Mouse (Mus musculus) inflammation-experienced regulatory T-cells, adult 6 months (primary cell): ENCODE measurements at regions not wholly inside any gene's neighbourhood (a gene's known extent, or its start where the extent isn't known, plus 50 kb on each side); places are given as distances from the start of the nearest gene placed in this dataset.
"Not testable (repeated sequence)": the region's sequence is repeated elsewhere in the genome, so short reads cannot be mapped to it uniquely, and the experiment has no call there.

ENCODE experiments used
- ATAC-seq: one replicate; pipeline ENCODE4 v1.8.0; 2017

DNA sequence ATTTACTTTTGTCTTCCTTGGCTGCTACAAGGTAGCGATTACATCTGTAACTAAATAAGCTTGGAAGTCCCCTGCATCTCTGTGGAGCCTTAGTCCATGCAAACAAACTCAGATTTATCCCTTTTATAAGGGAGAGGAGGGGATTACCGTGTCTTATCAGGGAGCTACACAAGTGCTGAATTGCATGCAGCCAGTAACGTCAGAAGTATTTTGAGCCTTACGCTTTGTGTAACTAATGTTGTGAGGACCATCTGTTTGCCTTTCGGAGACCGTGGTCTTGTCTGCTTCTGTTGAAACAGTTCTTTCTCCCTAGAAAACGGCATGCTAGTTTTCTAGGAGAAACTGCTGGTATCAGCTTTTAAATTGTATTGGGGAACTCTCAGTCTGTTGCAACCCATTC is 58.0 kb upstream of the Dmrta1 start:
- no peak for ATAC-seq

DNA sequence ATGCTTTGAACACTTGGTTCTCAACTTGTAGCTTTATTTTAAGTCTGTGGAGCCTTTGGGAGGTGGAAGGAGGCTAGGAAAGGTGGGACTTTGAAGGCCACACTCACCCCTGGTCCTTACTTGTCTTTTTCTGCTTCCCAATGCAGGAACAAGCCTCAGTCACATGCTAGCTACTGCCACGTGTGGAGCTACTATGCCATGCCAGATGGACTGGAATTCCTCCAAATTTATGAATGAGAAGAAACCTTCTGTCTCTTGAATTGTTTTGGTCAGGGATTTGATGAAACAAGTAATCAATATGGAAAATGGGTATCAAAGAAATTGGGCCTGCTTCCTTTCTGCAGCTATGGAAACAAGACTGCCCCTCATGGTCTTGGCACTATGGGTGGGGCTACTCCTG is 74.5 kb upstream of the Dmrta1 start:
- ATAC-seq = no peak

DNA sequence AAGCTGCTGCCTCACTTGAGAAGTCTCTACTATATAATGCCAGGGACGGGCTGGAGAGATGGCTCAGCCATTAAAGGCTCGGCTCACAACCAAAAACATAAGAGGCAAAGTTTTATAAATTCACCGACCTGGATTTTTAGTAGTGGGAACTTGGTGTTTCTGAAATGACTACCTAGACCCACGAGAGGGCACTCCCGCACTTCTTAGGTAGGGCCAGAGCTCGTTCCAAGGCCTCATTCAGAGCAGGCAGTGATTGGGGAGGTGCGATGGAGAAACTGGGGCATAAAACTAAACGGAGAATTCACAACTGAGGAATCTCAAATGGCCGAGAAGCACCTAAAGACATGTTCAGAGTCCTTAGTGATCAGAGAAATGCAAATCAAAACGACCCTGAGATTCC is 103.7 kb upstream of the Dmrta1 start:
- ATAC-seq = no peak

DNA sequence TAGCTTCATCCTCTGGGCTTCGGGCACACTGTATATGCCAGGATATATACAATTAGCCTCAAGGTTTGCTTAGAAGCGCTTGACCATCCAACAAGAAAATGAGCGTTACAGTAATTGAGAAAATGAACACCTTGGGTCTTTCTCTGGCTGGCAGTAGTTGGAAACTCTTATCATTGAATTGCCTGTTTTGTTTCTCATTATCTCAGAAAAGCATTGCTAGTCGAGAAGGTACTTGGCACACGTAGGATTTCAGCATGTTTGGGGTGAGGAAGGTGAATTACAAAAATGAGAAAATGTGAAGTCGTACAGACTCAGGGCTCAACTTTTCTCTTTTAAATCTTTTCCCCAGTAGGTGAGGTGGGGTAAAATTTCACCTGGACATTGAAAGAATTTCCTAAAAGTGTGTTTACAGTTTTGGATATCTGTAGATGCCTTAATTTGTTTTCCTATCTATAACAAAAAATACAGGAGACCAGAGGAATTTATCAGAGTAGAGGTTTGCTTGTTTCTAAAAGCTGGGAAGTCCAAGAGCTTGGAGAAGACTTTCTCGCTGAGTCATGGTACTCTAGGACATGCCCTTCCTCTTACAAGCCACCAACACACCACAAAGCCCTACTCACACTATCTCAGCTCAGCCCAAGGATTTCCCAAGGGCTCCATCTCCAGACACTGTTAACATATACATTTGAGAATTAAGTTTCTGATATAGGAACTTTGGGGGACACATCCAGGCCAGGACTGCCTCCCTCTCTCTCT is 124.3 kb upstream of the Dmrta1 start:
- ATAC-seq = no peak

DNA sequence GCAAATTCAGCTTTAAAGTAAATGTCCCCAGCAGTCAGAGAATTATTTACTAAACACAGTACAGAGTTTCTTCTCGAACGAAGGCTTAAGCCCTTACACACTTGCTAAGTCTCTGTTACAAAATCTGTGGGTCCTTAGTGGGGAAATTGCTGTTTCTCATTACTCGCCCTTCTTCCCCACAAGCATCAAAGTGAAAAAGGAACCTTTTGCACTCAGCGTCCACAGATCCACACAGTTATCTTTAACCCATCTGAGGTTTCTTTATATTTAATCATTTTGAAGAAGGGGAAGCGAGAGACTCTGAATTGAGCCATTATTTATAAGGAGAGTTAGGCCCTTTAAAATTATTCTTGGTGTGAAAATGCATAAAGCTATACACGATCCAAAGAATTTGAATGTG is 126.7 kb upstream of the Dmrta1 start:
- ATAC-seq = no peak

DNA sequence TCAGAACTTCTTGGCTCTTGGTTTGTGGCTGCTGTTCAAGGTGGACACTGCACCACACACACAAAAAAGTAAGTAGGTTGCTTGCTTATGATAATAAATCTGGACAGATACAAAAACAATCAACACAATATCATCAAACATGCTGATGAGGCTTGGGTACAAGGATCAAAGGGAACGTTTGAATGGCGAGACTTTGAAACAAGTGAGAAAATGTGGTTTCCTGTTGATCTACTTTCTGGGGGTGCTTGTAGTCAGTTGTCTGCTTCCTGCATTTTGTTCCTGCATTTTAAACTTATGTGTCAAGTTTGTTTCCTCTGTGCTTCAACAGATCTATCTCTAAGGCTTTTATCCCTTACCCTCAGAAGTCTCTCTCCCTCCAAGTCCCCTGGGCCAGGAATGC is 128.7 kb upstream of the Dmrta1 start:
- peak; percentile 94 for ATAC-seq

DNA sequence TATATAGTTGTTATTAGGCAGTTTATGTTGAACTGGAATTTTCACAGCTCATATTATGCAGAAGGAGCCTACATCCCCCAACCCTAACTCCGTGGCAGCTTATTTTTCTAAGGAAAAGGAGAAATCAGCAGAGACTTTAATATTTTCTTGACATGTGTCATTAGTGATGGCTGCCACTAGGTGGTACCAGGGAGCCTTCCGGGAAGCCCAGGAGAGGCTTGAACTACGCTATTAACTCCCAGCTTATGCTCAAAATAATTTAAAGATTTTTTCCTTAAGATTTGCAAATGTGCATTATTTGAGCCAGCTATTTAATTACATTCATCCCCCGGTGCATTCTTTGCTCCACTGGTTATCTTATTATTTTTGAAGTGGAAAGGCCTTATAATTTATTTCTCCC is 146.8 kb upstream of the Dmrta1 start:
- ATAC-seq = peak; percentile 74

DNA sequence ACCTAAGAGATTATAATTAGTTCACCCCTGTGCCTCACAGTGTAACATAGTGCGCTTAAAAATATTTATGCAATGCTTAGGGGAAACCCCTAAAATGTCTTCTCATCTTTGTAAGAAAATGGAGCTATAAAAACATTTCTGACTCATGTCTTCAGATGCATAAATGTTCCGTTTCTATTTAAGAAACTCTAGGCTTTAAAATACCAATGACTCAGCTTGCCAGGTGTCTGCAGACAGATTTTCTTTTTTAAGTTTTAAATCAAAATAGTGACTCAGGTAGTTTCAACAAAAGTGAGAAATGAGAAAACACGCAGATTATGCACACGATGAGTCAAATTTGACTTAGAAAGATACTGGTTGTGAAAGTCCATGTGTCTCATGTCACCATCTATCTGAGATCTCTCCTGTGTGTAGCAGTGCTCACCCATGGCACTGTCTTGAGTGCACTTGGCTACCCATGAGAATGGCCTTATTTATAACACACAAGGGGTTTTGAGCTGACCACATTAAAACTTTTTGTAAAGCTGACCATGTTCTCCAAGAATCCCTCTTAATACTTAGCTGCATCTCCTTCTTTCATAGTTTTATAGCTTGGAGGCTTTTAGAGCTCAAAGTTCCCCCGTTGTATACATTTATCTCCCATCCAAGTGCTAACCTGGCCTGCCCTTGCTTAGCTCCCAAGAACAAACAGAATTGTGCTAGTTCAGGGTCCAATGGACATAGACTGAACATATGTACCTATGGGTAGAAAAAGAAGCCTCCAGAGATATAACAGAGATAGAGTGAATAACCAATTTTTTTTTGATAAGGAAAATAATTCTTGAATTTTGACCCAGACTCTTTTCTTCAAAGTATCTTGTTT is 149.0 kb upstream of the Dmrta1 start:
- peak; percentile 76 for ATAC-seq

DNA sequence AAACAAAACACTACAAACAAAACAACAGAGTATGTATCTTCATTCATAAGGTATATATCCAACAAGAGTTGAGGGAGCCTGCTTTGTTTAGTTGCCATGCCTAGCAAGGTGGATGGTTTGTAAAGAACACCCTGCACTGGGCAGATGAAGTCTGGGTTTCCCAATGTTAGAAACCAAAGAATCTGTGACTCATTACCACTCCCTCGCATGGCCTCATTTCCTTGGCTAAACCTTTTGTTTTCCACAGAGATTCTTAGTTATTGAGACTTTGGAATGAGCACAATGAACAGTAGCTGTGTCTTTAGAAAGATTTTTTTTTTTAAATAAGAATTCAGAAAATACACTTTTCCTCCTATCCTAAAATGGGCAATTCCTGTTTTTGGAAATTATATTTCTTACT is 151.3 kb upstream of the Dmrta1 start:
- no peak for ATAC-seq

DNA sequence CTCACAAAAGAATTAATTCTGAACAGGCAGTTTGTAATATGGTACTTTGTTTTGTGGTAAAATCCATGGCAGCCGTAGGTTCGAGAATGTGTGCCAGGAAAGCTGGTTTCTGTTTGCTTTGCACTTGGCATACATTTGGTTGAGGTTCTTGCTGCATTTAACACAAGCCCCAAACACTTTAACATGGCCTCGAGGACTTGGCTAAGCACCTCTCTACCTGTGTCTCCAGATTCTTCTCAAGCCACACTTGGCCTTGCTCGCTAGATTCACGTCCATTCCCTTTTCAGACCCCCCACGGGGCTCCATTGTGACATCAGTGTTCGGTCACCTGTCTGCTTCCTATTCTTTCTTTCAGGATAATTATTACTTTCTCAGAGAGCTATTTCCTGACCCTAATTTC is 151.9 kb upstream of the Dmrta1 start:
- no peak for ATAC-seq

DNA sequence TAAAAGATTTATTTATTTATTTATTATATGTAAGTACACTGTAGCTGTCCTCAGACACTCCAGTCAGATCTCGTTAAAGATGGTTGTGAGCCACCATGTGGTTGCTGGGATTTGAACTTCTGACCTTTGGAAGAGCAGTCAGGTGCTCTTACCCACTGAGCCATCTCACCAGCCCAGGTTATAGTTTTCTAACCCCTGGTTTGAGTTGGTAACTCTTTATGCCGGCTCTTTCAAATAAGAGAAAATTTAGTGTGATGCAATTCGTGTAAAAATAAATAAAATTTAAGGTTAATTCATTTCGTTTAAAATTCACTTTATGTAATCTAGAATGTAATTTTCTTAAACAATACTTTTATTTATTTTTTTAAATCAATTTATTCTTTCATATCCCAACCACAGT is 153.7 kb upstream of the Dmrta1 start:
- not testable (repeated sequence) for ATAC-seq

DNA sequence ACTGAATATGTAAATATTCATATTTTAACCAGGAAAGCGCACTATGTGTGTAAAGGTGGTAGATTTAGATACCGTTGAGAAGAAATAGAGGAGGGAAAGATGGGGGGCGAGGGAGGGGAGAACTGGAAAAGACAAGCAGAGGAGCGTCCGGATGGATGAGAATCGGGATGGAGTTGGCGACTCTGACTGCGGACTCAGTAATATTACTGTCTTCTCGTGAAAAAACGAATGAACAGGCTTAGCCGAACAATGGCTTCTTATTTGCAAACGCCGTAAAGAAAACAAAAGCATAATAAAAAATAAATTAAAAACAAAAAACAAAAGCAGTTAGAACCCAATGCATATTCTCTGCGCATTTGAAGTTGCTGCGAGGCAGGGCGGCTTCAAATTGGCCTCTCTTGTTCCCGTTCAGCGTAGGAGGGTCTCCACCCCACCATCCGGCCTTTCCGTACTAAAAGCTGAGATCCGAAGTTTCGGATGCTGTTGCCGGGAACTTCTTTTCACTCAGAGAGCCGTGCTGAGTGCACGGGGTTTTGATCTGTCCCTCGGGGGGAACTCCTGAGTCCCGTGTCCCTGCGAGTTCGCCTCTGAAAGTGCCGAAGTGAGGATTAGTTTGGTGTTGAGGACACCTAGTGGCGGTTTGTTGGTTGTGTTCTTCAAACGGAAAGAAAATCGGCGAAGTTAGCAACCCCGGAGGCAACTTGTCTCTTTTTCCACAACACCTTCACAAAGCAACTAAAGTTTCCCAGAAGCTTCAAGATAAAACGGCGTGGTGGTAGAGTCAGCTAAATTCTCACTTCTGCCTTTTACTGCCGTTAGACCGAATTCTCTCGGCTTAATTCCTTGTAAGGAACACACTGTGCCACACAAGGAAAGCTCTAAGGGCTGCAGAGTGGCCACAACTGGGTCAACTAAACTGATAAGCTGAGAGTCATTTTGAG is 154.7 kb upstream of the Dmrta1 start:
- ATAC-seq = peak; percentile 93

DNA sequence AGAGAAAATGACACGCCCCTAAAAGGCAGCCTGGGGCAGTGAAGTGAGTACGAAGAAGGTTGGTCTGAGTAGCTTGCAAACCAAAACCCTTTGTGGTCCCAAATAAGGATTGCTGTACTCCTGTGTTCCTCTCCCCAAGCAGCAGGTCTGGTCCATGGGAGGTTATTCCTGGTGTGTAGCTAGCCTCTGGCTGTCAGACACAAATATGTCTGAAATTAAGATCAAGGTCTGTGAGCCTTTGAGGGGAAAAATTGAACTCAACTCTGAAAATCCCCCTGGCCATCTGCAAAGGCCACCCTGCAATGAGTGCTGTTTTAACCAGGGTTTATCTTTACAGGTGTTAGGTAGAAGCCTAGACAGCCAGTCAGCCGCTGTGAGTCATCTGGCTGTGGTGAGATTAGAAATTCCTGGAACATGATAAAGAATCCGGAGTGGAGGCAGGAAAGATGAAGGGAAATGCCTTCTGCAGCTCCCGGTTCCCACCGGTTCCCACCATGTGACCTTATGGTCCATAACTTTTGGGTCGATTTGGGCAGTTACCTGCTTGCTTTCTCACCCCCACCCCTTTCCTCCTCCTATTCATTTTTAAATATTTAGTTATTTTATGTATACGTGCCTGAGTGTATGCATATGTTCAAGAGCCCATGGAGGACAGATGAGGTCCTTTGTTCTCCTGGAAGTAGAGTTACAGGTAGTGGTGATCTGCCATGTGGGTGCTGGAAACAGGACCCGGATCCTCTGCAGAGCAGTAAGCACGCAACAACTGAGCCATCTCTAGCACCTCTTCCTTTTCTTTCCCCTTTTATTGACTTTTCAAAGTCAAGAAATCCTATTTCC is 155.6 kb upstream of the Dmrta1 start:
- no peak for ATAC-seq

DNA sequence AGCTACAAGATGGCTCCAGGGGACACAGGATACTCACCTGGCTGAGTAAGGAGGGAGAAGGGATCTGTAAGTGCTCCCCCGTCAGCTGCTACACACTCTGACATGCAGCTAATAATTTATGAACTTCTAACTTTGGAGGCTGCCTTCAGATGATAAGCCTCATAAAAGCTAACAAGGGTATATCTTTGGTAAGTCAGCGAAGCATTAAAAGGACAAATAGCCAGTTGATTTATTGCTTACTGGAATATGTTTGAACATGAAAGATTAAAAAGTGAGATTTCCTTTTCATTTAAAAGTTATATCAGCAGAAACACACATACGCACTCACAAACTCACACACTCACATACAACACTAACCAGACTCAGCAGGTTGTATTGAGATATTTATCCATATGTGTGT is 161.2 kb upstream of the Dmrta1 start:
- no peak for ATAC-seq

DNA sequence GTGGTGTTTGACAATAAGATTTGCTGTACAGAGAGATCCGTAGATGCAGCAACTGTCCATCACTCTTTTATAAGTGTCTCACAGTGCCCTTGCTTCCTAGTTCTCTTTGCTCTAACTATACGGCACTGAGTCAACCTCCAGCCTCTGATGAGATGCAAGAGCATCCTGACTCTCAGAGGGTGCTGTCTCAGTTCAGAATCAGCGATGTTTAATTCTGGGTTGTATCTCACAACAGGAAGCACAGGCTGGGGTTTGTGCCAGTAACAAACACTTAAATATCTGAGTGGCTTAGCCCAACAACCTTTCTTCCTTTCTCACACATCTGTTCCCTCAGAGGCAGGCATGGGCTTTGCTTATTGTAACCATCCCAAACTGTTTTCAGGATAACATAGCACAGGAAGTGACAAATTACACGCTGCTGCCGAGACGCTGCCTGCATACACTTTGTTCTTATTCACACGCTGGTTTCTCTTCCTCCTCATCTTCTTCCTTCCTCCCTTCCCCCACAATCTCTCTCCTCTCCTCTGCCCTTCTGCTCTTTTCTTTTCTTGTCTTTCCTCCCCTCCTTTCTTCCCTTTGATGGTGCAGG is 163.3 kb upstream of the Dmrta1 start:
- ATAC-seq = peak; percentile 66

DNA sequence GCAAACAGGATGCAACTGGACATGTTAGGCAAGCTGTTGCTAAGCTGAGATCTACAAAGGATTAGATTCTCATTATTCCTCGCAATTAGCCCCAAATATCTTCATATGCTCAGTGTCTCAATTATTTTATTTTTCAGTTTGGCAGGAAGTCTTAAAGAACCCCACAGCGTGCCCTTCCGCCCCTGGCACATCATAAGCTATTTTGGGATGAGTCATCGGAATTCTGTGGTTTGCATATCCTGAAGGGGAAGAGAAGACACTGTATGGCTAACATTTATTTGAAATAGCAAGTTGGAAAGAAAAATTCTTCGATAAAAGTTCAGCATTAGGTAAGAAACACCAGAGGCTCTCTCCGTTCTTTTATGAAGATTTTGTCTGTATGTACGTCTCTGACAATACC is 164.3 kb upstream of the Dmrta1 start:
- no peak for ATAC-seq

DNA sequence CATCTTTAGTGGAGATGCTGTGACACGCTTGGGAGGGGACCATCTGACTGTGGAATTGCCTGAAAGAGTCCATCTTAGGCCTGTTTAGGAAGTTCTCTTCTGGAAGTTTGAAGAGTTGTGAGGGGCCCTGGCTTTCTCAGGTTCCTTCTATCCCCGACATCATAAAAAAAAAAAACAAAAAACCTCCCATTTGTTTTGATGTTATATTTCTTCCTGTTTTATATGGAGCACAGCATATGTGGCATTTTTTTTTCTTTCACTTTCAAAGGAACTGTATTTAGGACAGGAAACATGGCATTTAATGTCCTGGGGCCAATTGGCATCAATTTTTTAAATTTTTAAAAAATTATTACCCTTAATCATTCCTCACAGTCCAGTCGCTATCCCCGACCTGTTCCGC is 168.6 kb upstream of the Dmrta1 start:
- ATAC-seq = no peak

DNA sequence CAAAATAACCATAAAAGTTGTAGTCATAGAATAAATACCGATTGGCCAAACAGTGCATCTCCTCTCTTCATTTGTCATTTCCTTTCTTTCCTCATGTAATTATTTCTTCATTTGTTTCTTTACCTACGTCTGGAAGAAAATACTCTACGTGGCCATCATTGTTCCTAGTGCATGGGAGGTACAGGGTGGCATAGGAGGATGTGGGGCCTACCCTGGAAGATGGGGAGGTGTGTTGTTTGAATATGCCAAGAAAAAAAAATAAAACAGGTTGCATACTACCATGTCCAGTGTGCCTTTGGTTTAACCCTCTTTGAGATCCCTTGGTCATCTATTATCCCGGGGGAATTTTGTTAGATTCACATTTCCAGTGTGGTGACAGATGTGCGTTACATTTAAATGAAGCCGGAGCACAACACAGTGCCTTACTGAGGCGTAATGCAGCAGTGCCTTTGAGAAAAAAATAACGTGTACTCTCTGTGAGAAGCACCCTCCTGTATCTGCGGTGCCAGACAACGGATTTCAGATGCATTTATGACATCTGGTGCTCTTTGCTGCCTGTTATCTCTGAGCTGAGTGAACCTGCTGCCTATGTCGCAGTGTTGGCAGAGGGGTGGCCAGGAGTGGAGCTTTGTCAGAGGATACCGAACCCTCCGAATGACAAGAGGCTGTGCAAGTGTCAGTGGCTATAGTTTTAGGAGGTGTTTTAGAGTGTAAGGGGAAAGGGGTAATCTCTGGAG is 169.4 kb upstream of the Dmrta1 start:
- no peak for ATAC-seq

DNA sequence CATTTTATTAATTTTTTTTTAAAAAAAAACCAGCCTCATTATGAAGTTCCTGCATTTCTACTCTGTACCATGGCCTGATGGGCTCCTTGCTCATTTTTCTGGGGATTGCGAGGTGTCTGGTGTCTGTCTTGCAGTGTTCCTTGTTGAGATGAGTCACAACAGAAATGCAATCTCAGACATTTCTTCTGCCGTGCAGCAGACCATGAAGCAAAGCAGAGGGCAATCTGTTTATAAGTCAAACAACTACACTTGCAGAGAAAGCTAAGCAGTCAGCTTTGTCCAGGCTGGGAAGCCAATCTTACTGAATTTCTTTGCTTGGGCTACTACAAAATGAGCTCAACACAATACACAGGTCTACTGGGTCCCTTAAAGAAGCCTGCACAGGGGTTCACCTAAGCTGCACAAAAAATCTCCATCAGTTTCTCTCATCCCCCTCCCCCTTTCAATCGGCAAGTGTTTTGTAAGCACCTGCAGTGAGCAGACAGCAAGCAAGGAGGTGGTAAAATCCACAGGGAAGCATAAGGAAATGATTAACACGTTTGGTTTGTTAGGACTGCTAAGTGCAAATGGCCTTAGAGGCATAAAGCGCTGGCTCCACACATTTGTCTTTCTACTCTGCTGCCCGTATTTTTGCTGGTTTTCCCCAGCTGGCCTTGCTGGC is 171.0 kb upstream of the Dmrta1 start:
- ATAC-seq = no peak

DNA sequence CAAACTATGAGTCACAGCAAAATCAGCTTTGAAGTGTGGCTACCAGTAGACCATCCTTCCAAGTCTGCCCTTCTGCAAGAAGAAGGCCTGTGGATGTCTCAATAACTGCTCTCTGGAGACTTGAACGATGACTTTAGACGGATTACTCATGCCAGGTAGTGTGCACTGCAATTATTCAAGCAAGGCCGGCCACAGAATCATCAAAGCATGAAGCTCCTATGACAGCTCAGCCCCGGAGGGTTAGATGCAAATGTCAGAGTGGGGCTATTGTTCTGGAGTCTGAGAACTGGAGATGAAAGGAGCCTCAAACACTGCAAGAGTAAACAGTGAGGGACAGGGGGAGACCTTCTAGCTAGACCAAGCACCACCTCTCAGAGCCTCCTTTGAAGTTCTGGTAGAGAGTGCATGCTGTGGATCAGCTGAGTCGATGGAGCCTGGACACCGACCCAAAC is 173.8 kb upstream of the Dmrta1 start:
- peak; percentile 40 for ATAC-seq
